Mouse (Mus musculus): Measurements from ENCODE around the gene Pcnx3. TPM values are rescaled to one million over a fixed set of nuclear protein-coding genes. Genes with fewer than 3 reads are reported as not detected.
"Not testable (repeated sequence)": the region's sequence is repeated elsewhere in the genome, so short reads cannot be mapped to it uniquely, and the experiment has no call there.

Gene Pcnx3
- polyA plus RNA-seq, 1 experiment from 2014 or later = 20.9 TPM

DNA sequence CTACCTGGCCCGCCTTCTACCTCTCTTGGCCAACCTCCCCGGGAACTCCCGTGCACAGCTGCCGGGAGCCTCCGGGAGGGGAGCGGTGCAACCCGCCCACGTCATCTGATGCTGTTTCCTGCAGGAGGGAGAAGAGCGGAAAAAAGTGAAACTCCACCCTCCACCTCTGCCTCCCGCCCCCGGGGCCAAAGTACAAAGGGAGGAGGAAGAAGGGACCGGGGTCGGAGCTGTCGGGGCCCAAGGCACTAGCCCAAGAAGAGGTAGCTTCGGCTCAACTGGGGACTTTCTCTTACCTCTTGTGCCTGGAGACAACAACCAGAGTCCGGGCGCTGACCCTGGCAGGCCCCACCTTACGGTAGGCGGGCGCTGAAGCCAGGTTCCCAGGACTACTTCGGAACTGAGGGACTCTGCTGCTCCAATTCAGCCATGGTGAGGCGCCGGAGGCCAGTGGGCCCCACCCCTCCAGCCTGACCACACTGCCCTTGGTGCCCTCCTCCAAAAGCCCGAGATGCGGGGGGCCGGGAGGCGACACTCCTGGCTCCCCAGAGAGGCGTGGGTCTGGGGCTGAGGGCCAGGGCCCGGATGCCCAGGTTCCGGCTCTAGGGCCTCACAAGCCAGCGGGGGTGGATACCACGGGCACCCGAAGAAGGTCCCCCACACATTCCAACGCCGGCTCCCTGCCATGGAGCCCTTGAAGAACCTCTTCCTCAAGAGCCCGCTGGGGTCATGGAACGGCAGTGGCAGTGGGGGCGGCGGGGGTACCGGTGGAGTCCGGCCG, 1.0 kb upstream of the Pcnx3 start:
- ATAC-seq (ENCODE audit: insufficient number of reproducible peaks, low FRiP score, low TSS enrichment, low read depth) = peak; percentile 52
- Histone ChIP-seq H3K36me3 (peaks cover 46% of the 10 kb centered on the region), H3K27me3 (no peaks in the 10 kb centered on the region)

DNA sequence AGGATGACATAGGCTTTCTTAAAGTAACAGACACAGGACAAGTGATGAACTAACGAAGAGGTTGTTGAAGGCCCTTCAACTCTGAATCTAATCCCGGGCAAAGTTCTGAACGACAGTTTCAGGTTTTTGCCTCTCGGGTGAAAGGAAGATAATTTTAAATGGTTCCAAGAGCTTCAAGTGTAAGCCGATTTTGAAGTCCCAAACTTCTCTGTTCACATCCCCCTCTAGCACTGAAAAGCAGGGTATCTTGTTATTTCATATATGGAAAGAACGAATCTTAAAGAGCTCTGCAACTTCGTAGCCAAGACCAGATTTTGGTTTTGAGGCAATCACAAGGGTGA, 350 bp upstream of the Pcnx3 start:
- ATAC-seq (ENCODE audit: insufficient number of reproducible peaks, low FRiP score, low TSS enrichment, low read depth) = no peak
- peaks cover 47% of the 10 kb centered on the region for H3K36me3 ChIP-seq
- peak overlapping the region; percentile 100 for H3K4me2 ChIP-seq
- peaks cover 54% of the 10 kb centered on the region for H3K4me1 ChIP-seq
- H3K27ac ChIP-seq = peak overlapping the region; percentile 97
- H3K9me3 ChIP-seq = no peaks in the 10 kb centered on the region
- peak overlapping the region; percentile 88 for H3K4me3 ChIP-seq
- H3K9ac ChIP-seq = peak overlapping the region; percentile 78
- H3K27me3 ChIP-seq = no peaks in the 10 kb centered on the region
- under 1% methylated on average over 7 of the region's 7 CpGs for WGBS

More for the DNA sequence above, 1.0 kb upstream of the Pcnx3 start:
- Histone ChIP-seq H3K4me1 (peaks cover 54% of the 10 kb centered on the region), H3K9ac (peak overlapping the region; percentile 78), H3K4me3 (peak overlapping the region; percentile 88), H3K27ac (peak overlapping the region; percentile 97), H3K9me3 (no peaks in the 10 kb centered on the region), H3K4me2 (peak overlapping the region; percentile 100)
- 8% methylated on average over 42 of the region's 42 CpGs for WGBS

DNA sequence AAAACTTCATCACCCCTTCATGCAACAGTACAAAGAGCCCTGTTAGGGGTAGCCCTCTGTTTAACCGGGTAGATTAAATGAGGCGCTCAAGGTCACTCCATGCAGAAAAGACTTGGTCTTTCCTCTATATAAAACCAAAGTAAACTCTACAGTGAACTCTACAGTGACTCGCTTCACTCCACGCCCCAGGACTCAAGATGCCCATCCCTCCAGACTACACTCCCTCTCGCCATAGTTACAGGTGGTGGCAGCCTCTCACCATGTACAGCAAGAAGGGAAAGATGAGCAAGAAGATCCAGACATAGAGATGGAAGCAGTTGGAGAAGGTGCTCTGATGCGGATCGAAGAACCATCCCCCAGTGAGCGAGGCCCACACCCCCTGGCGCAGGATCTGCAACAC, 970 bp downstream of the Pcnx3 start:
- peak overlapping the region; percentile 97 for H3K27ac ChIP-seq
- no peaks in the 10 kb centered on the region for H3K9me3 ChIP-seq
- H3K9ac ChIP-seq = peak overlapping the region; percentile 85
- H3K36me3 ChIP-seq = peaks cover 48% of the 10 kb centered on the region
- no peak for ATAC-seq (ENCODE audit: insufficient number of reproducible peaks, low FRiP score, low TSS enrichment, low read depth)
- peak overlapping the region; percentile 100 for H3K4me2 ChIP-seq
- H3K27me3 ChIP-seq = no peaks in the 10 kb centered on the region
- WGBS = 18% methylated on average over 9 of the region's 9 CpGs
- H3K4me3 ChIP-seq = peak overlapping the region; percentile 88
- peaks cover 42% of the 10 kb centered on the region for H3K4me1 ChIP-seq

DNA sequence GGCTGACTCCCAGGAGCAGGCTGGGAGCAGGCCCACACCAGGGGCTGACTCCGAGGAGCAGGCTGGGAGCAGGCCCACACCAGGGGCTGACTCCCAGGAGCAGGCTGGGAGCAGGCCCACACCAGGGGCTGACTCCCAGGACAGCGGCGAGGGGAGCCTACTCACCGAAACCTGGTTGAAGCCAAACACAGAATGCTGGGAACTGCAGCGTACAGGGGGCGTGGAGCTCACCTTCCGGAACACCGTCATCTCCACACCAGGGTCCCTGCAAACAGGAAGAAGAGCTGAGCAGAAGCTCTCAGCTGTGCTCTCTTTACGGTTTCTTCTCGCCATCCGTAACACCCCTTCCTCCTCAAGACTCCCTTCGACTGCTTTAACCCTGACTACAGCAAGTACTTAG, 1.8 kb downstream of the Pcnx3 start:
- not testable (repeated sequence) for H3K27ac ChIP-seq; H3K27me3 ChIP-seq; ATAC-seq (ENCODE audit: insufficient number of reproducible peaks, low FRiP score, low TSS enrichment, low read depth); H3K9me3 ChIP-seq
- H3K9ac ChIP-seq = peak overlapping the region; percentile 85; the same call in 1 of the 2 replicates
- H3K4me2 ChIP-seq = 0 out of 2 replicates have a peak overlapping the region, but pooled peaks have one; percentile 100
- peaks cover 52% of the 10 kb centered on the region for H3K36me3 ChIP-seq
- 83% methylated on average over 12 of the region's 12 CpGs for WGBS
- H3K4me3 ChIP-seq = peak overlapping the region; percentile 88; the same call in 1 of the 2 replicates
- H3K4me1 ChIP-seq = peaks cover 34% of the 10 kb centered on the region

DNA sequence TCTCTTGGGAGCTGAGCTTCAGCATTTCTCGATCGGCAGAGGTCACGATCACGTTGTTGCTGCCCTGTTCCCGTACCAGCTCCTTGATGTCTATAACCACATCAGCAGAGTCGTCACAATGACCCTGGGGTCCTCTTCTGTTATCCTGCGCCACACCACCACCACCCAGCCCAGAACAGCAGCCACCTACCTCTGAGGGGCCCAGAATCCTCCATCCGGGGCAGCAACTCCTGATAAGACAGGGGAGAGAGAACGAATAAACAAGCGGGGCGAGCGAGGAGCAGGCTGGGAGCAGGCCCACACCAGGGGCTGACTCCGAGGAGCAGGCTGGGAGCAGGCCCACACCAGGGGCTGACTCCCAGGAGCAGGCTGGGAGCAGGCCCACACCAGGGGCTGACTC, 2.3 kb downstream of the Pcnx3 start:
- Histone ChIP-seq H3K27me3 (no peaks in the 10 kb centered on the region), H3K4me1 (peaks cover 29% of the 10 kb centered on the region), H3K9ac (no peak overlapping the region), H3K9me3 (no peaks in the 10 kb centered on the region), H3K36me3 (peaks cover 52% of the 10 kb centered on the region), H3K4me3 (no peak overlapping the region), H3K4me2 (no peak overlapping the region), H3K27ac (no peak overlapping the region)
- 90% methylated on average over 13 of the region's 13 CpGs for WGBS
- no peak for ATAC-seq (ENCODE audit: insufficient number of reproducible peaks, low FRiP score, low TSS enrichment, low read depth)

DNA sequence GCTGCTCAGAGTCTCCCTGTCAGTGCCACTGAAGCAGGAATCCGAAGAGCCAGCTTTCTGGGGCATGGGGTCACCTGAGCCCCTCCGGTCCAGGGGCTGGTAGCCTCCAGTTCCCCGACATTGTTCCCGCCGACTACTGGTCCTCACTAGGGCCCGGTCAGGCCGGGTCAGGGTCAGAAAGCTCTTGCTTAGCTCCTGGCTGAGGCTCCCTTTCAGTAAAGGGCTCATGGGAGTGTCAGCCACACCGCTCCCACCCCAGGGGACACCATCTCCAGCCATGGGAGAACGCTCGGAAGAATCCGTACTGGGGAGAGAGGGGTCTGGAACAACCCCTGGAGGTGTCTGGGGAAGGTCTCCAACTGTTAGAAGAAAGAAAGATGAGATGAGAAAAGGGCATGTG, 2.8 kb downstream of the Pcnx3 start:
- H3K36me3 ChIP-seq = peaks cover 57% of the 10 kb centered on the region
- no peaks in the 10 kb centered on the region for H3K27me3 ChIP-seq
- H3K4me2 ChIP-seq = no peak overlapping the region
- H3K4me1 ChIP-seq = peaks cover 23% of the 10 kb centered on the region
- no peak overlapping the region for H3K9ac ChIP-seq
- ATAC-seq (ENCODE audit: insufficient number of reproducible peaks, low FRiP score, low TSS enrichment, low read depth) = no peak
- H3K4me3 ChIP-seq = no peak overlapping the region
- 95% methylated on average over 11 of the region's 11 CpGs for WGBS
- no peaks in the 10 kb centered on the region for H3K9me3 ChIP-seq
- H3K27ac ChIP-seq = no peak overlapping the region

DNA sequence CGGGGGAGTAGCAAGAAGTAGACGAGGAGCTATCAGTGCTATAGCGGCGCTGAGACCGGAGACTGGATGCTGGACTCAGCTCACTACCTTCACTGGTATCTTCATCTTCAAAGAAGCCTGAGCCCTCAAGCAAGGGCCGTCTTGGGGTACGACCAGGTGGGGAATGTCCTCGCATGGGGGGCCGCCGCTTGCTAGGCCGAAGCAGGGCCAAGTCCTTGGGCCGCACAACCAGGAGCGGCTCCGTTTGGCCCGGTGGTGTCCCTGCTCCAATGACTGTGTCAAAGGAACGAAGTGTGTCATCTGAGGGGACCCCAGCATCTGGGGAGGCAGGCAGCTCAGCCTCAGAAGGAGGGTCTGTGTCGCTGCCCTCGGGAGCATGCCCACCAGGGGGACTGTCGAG, 3.3 kb downstream of the Pcnx3 start:
- H3K9ac ChIP-seq = no peak overlapping the region
- 94% methylated on average over 19 of the region's 19 CpGs for WGBS
- ATAC-seq (ENCODE audit: insufficient number of reproducible peaks, low FRiP score, low TSS enrichment, low read depth) = no peak

DNA sequence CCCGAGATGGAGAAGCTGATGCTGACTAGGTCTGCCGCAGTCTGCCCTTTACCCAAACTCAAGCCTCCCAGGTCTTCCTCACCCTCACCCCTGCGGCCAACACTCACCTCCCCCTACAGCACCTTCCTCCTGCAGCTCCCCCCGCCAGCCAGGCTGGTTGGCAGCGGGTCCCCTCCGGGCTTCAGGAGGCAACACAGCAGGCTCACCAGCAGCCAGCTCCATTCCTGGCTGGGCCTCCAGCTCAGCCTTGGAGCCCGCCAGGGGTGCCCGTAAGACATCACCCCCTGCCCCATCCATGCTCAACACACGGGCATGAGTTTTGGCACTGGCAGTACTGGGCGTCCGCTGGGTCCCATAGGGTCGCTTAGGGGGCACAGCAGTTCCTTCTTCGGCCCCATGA, 3.7 kb downstream of the Pcnx3 start:
- H3K4me1 ChIP-seq = peaks cover 15% of the 10 kb centered on the region
- H3K9ac ChIP-seq = no peak overlapping the region
- no peak overlapping the region for H3K4me3 ChIP-seq
- ATAC-seq (ENCODE audit: insufficient number of reproducible peaks, low FRiP score, low TSS enrichment, low read depth) = no peak
- no peaks in the 10 kb centered on the region for H3K27me3 ChIP-seq
- H3K36me3 ChIP-seq = peaks cover 66% of the 10 kb centered on the region
- no peak overlapping the region for H3K4me2 ChIP-seq
- WGBS = 90% methylated on average over 13 of the region's 13 CpGs
- no peak overlapping the region for H3K27ac ChIP-seq
- H3K9me3 ChIP-seq = no peaks in the 10 kb centered on the region

More for the DNA sequence above, 3.3 kb downstream of the Pcnx3 start:
- H3K4me1 ChIP-seq = peaks cover 19% of the 10 kb centered on the region
- no peaks in the 10 kb centered on the region for H3K9me3 ChIP-seq
- H3K27me3 ChIP-seq = no peaks in the 10 kb centered on the region
- H3K36me3 ChIP-seq = peaks cover 61% of the 10 kb centered on the region
- no peak overlapping the region for H3K4me2 ChIP-seq
- no peak overlapping the region for H3K4me3 ChIP-seq
- no peak overlapping the region for H3K27ac ChIP-seq

DNA sequence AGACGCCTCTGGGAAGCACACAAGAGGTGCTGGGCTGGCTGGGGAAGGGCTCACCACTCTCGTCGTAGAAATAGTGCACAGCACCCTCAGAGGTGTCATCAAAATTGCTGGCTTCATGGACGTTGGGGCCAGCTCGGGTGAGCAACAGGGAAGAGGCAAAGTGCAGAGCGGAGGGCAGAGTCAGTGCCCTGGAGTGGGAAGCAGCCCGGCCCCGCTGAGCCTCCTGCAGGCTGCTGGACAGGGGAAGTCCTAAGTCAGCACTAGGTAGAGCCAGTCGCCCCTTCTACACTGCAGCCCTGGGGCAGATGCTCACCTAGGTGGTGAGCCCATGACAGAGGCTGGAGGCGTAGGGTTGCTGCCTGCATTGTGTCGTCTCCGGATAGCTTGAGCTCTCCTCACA, 4.5 kb downstream of the Pcnx3 start:
- WGBS = 91% methylated on average over 12 of the region's 12 CpGs

DNA sequence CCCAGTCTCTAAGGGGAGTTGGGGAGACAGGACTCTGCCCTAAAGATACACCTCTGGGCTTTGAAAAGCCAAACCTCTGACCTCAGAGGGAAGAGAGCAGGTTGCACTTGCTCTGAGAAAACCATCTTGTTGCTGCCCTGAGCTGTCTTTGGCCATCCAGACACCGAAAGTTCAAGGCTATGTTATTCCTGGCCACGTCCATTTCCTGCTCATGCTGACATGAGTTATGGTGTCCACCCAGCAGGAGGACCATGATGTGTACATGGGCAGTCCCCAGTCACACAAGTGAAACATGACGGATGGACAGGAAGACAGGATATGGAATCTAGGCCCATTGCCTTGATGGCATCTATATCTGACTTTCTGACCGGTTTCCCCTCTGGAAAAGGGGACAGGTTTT, 8.3 kb downstream of the Pcnx3 start:
- Histone ChIP-seq H3K9me3 (no peaks in the 10 kb centered on the region), H3K4me3 (no peak overlapping the region), H3K27me3 (no peaks in the 10 kb centered on the region), H3K9ac (no peak overlapping the region), H3K27ac (no peak overlapping the region), H3K4me1 (0 out of 2 replicates have a peak, but pooled peaks cover 2% of the 10 kb centered on the region), H3K4me2 (no peak overlapping the region), H3K36me3 (peaks cover 94% of the 10 kb centered on the region)
- WGBS = 87% methylated on average over 4 of the region's 4 CpGs
- ATAC-seq (ENCODE audit: insufficient number of reproducible peaks, low FRiP score, low TSS enrichment, low read depth) = no peak

More for the DNA sequence above, 4.5 kb downstream of the Pcnx3 start:
- Histone ChIP-seq H3K9me3 (no peaks in the 10 kb centered on the region), H3K4me2 (no peak overlapping the region), H3K36me3 (peaks cover 73% of the 10 kb centered on the region), H3K27me3 (no peaks in the 10 kb centered on the region), H3K4me3 (no peak overlapping the region), H3K4me1 (peaks cover 14% of the 10 kb centered on the region), H3K27ac (no peak overlapping the region), H3K9ac (no peak overlapping the region)
- ATAC-seq (ENCODE audit: insufficient number of reproducible peaks, low FRiP score, low TSS enrichment, low read depth) = no peak

DNA sequence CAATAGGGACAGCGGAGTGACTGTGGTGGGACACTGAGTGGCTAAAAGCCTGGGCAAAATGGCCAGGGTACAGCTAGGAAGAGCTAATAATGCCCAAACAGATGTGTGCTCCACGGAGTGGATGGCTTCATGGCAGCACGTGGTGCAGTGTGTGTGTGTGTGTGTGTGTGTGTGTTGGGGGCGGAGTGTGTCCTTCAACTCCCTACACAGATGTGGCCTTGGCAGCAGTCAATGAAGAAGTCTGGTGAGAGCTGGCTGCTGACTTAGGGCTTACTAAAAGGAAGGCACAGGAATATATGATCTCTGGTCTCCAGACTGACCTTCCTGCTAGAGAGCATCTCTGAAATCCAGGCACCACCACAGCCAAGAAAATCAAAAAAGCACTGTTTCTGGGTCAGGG, 20.3 kb downstream of the Pcnx3 start:
- Histone ChIP-seq H3K27ac (no peak overlapping the region), H3K9ac (no peak overlapping the region), H3K27me3 (no peaks in the 10 kb centered on the region), H3K4me3 (no peak overlapping the region), H3K4me2 (no peak overlapping the region), H3K36me3 (peaks cover 87% of the 10 kb centered on the region), H3K9me3 (no peaks in the 10 kb centered on the region), H3K4me1 (peaks cover 11% of the 10 kb centered on the region)
- no peak for ATAC-seq (ENCODE audit: insufficient number of reproducible peaks, low FRiP score, low TSS enrichment, low read depth)
- 87% methylated on average over 4 of the region's 4 CpGs for WGBS

DNA sequence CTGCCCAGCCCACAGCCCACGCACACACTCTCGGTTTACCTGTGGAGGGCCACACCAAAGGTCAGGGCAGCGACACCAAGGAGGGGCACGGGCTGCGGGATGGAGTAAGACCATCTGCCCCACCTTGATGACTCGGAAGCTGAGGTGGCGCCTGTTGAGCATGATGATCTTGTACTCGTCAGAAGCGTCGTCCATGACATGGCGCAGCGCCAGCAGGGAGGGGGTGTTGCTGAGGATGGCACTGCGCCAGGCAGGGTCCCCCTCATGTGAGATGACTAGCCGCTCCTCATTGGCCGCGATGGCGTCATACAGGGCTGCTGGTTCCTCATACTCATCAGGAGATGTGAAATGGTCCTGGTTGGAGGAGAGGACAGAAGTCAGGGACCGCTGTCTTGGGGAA, 22.3 kb downstream of the Pcnx3 start:
- ATAC-seq (ENCODE audit: insufficient number of reproducible peaks, low FRiP score, low TSS enrichment, low read depth) = no peak
- peaks cover 67% of the 10 kb centered on the region for H3K36me3 ChIP-seq

More for the DNA sequence above, 22.3 kb downstream of the Pcnx3 start:
- Histone ChIP-seq H3K9me3 (no peaks in the 10 kb centered on the region), H3K27me3 (no peaks in the 10 kb centered on the region), H3K4me1 (peaks cover 27% of the 10 kb centered on the region), H3K27ac (no peak overlapping the region), H3K9ac (no peak overlapping the region), H3K4me3 (no peak overlapping the region), H3K4me2 (no peak overlapping the region)
- 93% methylated on average over 18 of the region's 18 CpGs for WGBS

Measured in limb, embryonic 15.5 days (tissue).